ENCODE assay signal across 7 mouse cellular contexts in the genomic region with DNA sequence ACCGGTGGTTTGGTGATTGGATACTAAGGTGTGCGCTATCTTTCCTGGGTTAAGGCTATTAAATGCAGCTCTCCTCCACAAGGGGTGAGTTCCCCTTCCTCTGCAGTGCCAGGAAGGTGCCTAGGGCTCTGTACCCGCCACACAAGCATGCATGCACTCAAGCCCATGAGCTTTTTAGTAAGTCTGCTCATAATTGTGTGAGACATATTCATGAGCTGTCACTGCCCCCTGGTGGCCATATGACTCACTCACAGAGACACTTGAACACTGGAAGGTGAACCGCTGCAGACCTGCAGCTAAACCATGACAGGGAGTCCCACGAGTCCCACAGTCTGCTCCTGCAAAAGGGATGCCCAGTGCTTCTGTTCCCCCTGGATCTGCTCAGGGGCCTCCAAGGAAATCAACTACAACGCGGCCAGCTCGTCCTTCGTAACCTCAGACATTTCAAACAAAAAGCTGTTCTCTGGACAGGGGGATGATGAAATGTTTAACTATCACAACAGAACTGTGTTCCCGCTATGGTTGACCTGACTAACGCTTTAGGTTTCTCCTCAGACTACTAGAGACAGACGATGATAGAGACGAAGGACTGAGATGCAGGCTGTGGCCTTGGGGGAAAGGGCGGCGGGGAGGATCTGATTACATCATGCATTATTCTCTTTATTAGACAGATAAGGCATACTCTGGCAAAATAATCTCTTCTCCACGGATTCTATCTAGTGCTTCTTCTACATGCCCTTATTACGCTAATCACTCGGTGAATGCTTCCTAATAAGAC. TPM values are rescaled to one million over a fixed set of nuclear protein-coding genes. Genes with fewer than 3 reads are reported as not detected.
A peak's percentile ranks its signal among the peaks of the same experiment; 100 is the strongest.
DNase-seq lines count a peak whose midpoint lies in the region; ATAC-seq lines count a peak whose summit lies in the region.

No protein-coding gene starts in this region.

- intact Hi-C loops in left cerebral cortex, postnatal 14 days (cut with DNase I): loop anchor here (2.0 to 10.0 kb wide), 3 partner anchors 241 to 649 kb away; no protein-coding TSS in a partner anchor

- ATAC-seq in intestine, embryonic 16.5 days: peak; percentile 38; the same call in 1 of the 2 replicates
- peak; percentile 82 for ATAC-seq in midbrain, embryonic 12.5 days (ENCODE audit: low FRiP score, low read depth)

- no peaks in the 10 kb centered on the region for H3K4me1 ChIP-seq in intestine, embryonic 16.5 days (ENCODE audit: control insufficient read depth, insufficient read depth, low read length)
- no peaks in the 10 kb centered on the region for H3K4me1 ChIP-seq in midbrain, embryonic 12.5 days

- H3K27me3 ChIP-seq in intestine, embryonic 16.5 days (replicated peaks; ENCODE audit: control insufficient read depth, insufficient read depth, low read length): no peaks in the 10 kb centered on the region
- no peaks in the 10 kb centered on the region for H3K27me3 ChIP-seq in midbrain, embryonic 12.5 days

- peak; percentile 67 for DNase-seq in adrenal gland, adult 2 months
- peak; percentile 93 for DNase-seq in embryo, embryonic 10 days (ENCODE audit: low spot score)
- DNase-seq in gastrocnemius, postnatal 10 days: peak; percentile 80
- peak; percentile 92 to 94 for DNase-seq in left cerebral cortex, postnatal 14 days (ENCODE audit: low spot score in 2 of 2)
- DNase-seq in spleen, adult 12 weeks (ENCODE audit: low spot score): peak; percentile 27

- no peaks in the 10 kb centered on the region for H3K9me3 ChIP-seq in intestine, embryonic 16.5 days (ENCODE audit: control insufficient read depth, low read length)
- no peaks in the 10 kb centered on the region for H3K9me3 ChIP-seq in midbrain, embryonic 12.5 days

- H3K36me3 ChIP-seq in intestine, embryonic 16.5 days (ENCODE audit: control insufficient read depth, insufficient read depth, low read length): peaks cover 6% of the 10 kb centered on the region
- H3K36me3 ChIP-seq in midbrain, embryonic 12.5 days: peaks cover 34% of the 10 kb centered on the region

- WGBS in intestine, embryonic 16.5 days: 59% methylated on average over 18 of the region's 18 CpGs
- WGBS in midbrain, embryonic 12.5 days: 65% methylated on average over 18 of the region's 18 CpGs

- no peak overlapping the region for H3K4me2 ChIP-seq in intestine, embryonic 16.5 days (ENCODE audit: low read depth, low read length)
- no peak overlapping the region for H3K4me2 ChIP-seq in midbrain, embryonic 12.5 days (replicated peaks)

- H3K4me3 ChIP-seq in intestine, embryonic 16.5 days (ENCODE audit: low read length): no peak overlapping the region
- H3K4me3 ChIP-seq in midbrain, embryonic 12.5 days: no peak overlapping the region

- no peak overlapping the region for H3K27ac ChIP-seq in intestine, embryonic 16.5 days (ENCODE audit: low read length)
- H3K27ac ChIP-seq in midbrain, embryonic 12.5 days (replicated peaks): no peak overlapping the region

- no peak overlapping the region for H3K9ac ChIP-seq in intestine, embryonic 16.5 days (ENCODE audit: low read depth, low read length)
- no peak overlapping the region for H3K9ac ChIP-seq in midbrain, embryonic 12.5 days (replicated peaks)

RNA-seq across cellular contexts. Expression of a gene that starts 24.4 kb away (rescaled TPM):
- total RNA-seq in adrenal gland, adult 2 months (2021): 10 to 100 TPM; 13.6 to 14.6 TPM
- polyA plus RNA-seq in adrenal gland, adult 2 months (2012; rRNA removed): 1.7 and 1.9 TPM in 2 replicates
- 10 to 100 TPM; 11.7 to 11.8 TPM for total RNA-seq in gastrocnemius, postnatal 10 days (2021)
- polyA plus RNA-seq in intestine, embryonic 16.5 days (2015; fragmentation: Nextera tagmentation; extraction: Ambion mirVana): 17.1 and 17.3 TPM in 2 replicates
- total RNA-seq in left cerebral cortex, postnatal 14 days (2021): 10 to 100 TPM; 10.1 to 11.2 TPM
- 14.9 and 16.4 TPM in 2 replicates for polyA plus RNA-seq in midbrain, embryonic 12.5 days (2016; fragmentation: Nextera tagmentation; extraction: Ambion mirVana)

RNA-seq across cellular contexts. Expression of a gene that starts 43.0 kb away (rescaled TPM):
- 10 to 100 TPM; 13.8 to 14.7 TPM for total RNA-seq in adrenal gland, adult 2 months (2021)
- polyA plus RNA-seq in adrenal gland, adult 2 months (2012; rRNA removed): 1.8 and 3.0 TPM in 2 replicates
- total RNA-seq in gastrocnemius, postnatal 10 days (2021): 1 to 10 TPM; 3.8 to 4.5 TPM
- polyA plus RNA-seq in intestine, embryonic 16.5 days (2015; fragmentation: Nextera tagmentation; extraction: Ambion mirVana): 50.4 and 57.8 TPM in 2 replicates
- total RNA-seq in left cerebral cortex, postnatal 14 days (2021): 1 to 10 TPM; 2.0 to 2.7 TPM
- 0.46 and 0.85 TPM in 2 replicates for polyA plus RNA-seq in midbrain, embryonic 12.5 days (2016; fragmentation: Nextera tagmentation; extraction: Ambion mirVana)

Comparison
In these comparisons a context has a peak if more than half of its experiments do, and no peak if none do; other contexts are left out.
1. DNase-seq: peak in every context shown above with its lines; median percentile 93 in embryo, embryonic 10 days; 93 in left cerebral cortex, postnatal 14 days; 80 in gastrocnemius, postnatal 10 days; 67 in adrenal gland, adult 2 months; 27 in spleen, adult 12 weeks.